Mouse (Mus musculus) megakaryocyte-erythroid progenitor cell, adult 5-6 weeks (primary cell): Measurements from ENCODE around the gene Frrs1. TPM values are rescaled to one million over a fixed set of nuclear protein-coding genes. Genes with fewer than 3 reads are reported as not detected.

Experiments
- ATAC-seq: replicated peaks from 2 replicates; pipeline ENCODE4 v1.8.0; 2016; ENCODE audit warnings: mild to moderate bottlenecking, inconsistent platforms; ENCODE audit not compliant: severe bottlenecking, poor library complexity, low FRiP score, low TSS enrichment
- total RNA-seq, 2 experiments: library from RNA; stranded (forward) in 1 of 2; stranded (reverse) in 1 of 2; fragments of 200-1000, 215-1000 nt in 1 of 2; fragments of >200 nt in 1 of 2; fragmentation: Nextera tagmentation in 1 of 2; gene quantifications; 2 replicates each; pipeline ENCODE4 v1.2.3; 2014 to 2017

Frrs1 gene
- total RNA-seq, 2 experiments from 2014 or later = 37.6 to 59.9 TPM

DNA sequence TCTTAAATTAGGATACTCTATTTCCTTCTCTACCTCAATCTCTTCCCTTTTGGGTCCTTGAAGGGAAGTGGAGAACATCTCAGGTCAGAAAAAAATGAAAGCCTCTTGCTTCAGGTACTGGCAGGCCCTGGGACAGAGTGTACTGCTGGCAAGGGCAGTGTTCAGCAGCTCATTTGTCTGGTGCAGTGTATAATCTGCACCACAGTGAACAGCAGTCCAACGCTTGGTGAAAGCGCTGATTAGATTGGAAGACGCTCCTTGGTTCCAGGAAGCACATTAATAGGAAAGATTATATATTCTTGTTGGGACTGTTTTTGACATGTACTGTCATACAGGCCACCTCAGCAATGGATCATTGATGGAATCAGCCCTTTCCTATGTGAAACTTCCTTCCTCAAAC lies 92.2 kb downstream of the Frrs1 start:
- ATAC-seq = no peak

DNA sequence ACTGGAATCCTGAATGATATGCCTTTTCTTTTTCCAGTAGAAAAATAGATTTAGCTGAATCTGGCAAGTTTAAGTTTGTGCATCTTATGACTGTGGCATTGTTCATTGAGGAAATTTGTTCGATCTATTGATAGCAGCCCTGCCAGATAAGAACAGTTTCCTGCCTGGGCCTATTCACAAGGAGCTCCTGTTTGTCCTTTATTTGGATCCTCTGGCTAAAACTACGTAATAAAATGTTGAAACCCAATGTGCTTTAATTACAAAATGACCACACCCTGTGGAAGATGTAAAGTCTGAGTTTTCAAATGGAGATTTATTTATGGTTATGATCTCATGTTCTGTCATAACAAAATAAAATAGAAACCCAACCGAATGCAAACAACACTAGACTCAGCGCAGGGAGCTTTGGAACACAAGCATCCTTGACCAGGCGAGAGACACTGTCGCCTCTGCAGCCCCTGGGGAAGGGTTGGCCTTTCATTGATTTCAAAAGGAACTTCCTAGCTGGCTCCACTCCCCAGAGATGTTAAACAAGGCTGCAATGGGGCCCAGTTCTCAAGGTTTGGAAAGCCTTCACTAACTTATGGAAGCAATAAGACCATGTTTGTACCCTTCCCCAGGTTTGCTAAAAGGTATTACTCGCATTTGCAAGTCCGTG lies 93.1 kb downstream of the Frrs1 start:
- ATAC-seq = no peak

- no peak for ATAC-seq
Measured at GRCm38 (mm10) chr3:116953366-116953765, 94.1 kb downstream of the Frrs1 start.

DNA sequence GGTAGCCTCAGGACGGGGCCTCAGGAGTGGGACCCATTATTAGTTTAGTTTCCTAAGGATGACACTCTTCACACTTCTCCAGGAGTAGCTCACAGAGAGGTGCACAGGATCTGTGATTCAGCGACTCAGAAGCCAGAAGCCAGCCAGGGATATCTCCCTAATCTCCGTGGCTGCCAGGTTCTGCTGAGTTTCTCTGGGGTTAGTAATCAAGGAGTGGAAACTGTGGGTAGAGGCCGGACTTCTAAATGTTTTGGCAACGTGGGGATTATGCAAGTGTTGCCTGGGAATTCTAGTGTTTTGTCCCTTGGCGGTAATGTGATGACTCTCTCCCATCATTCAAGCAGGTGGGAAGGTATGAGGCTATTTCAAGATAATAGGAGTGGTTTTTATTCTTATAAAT lies 95.8 kb downstream of the Frrs1 start:
- no peak for ATAC-seq

Other genes with a start within 250 kb of the Frrs1 start
- 39.6 and 46.7 TPM in 2 replicates for gene Trmt13, start 244.9 kb upstream of the Frrs1 start, total RNA-seq (2014; fragmentation: Nextera tagmentation)
- gene Trmt13, start 244.9 kb upstream of the Frrs1 start, total RNA-seq (2017) = 26.6 and 34.2 TPM in 2 replicates
- 50.7 and 53.6 TPM in 2 replicates for gene Mfsd14a, start 196.8 kb upstream of the Frrs1 start, total RNA-seq (2014; fragmentation: Nextera tagmentation)
- 83.2 and 95.4 TPM in 2 replicates for gene Mfsd14a, start 196.8 kb upstream of the Frrs1 start, total RNA-seq (2017)
- gene Gm43191, start 178.2 kb upstream of the Frrs1 start, total RNA-seq (2014; fragmentation: Nextera tagmentation) = not detected in 2 replicates
- not detected in 2 replicates for gene Gm43191, start 178.2 kb upstream of the Frrs1 start, total RNA-seq (2017)
- 25.2 and 29.4 TPM in 2 replicates for gene Slc35a3, start 146.6 kb upstream of the Frrs1 start, total RNA-seq (2014; fragmentation: Nextera tagmentation)
- 42.7 and 67.3 TPM in 2 replicates for gene Slc35a3, start 146.6 kb upstream of the Frrs1 start, total RNA-seq (2017)
- 11.3 and 13.3 TPM in 2 replicates for gene Agl, start 51.3 kb upstream of the Frrs1 start, total RNA-seq (2014; fragmentation: Nextera tagmentation)
- gene Agl, start 51.3 kb upstream of the Frrs1 start, total RNA-seq (2017) = 6.2 and 7.8 TPM in 2 replicates
- gene 4930455H04Rik, start 108.8 kb downstream of the Frrs1 start, total RNA-seq (2014; fragmentation: Nextera tagmentation) = not detected in 2 replicates
- not detected in 2 replicates for gene 4930455H04Rik, start 108.8 kb downstream of the Frrs1 start, total RNA-seq (2017)
- not detected in 2 replicates for gene Palmd, start 109.5 kb downstream of the Frrs1 start, total RNA-seq (2014; fragmentation: Nextera tagmentation)
- gene Palmd, start 109.5 kb downstream of the Frrs1 start, total RNA-seq (2017) = not detected in 2 replicates